Mouse (Mus musculus) lung, embryonic 16.5 days (tissue): ENCODE data around the gene Stpg1. TPM values are rescaled to one million over a fixed set of nuclear protein-coding genes. Genes with fewer than 3 reads are reported as not detected.

Experiments
- ATAC-seq: fragments of 200-750 bp; cut with Nextera tagmentation; 2 replicates; pipeline ENCODE4 v1.8.0; 2017; ENCODE audit warnings: low read depth, mild to moderate bottlenecking, moderate library complexity
- H3K27ac ChIP-seq: fragments of 300-500 bp; sonication (generic); 2 replicates; pipeline ENCODE4 v1.5.1; 2014; ENCODE audit warnings: mild to moderate bottlenecking, control low read depth, low read length
- H3K27me3 ChIP-seq: fragments of 300-500 bp; sonication (generic); 2 replicates; pipeline ENCODE4 v1.6.1; 2014; ENCODE audit warnings: low read depth, low read length, mixed read lengths; ENCODE audit not compliant: control insufficient read depth, insufficient read depth
- H3K36me3 ChIP-seq: fragments of 300-500 bp; sonication (generic); 2 replicates; pipeline ENCODE4 v1.6.1; 2014; ENCODE audit warnings: low read length; ENCODE audit not compliant: control insufficient read depth, insufficient read depth
- H3K4me1 ChIP-seq: fragments of 300-500 bp; sonication (generic); replicated peaks from 2 replicates; pipeline ENCODE4 v1.6.1; 2014; ENCODE audit warnings: low read length, mixed read lengths; ENCODE audit not compliant: control insufficient read depth, insufficient read depth
- H3K4me2 ChIP-seq: fragments of 300-500 bp; sonication (generic); 2 replicates; pipeline ENCODE4 v1.6.1; 2014; ENCODE audit warnings: low read depth, low read length, control low read depth
- H3K4me3 ChIP-seq: fragments of 300-500 bp; sonication (generic); 2 replicates; pipeline ENCODE4 v1.5.1; 2014; ENCODE audit warnings: mild to moderate bottlenecking, low read length, control low read depth
- H3K9ac ChIP-seq: fragments of 300-500 bp; sonication (generic); 2 replicates; pipeline ENCODE4 v1.6.1; 2014; ENCODE audit warnings: low read length, control low read depth
- H3K9me3 ChIP-seq: fragments of 300-500 bp; sonication (generic); 2 replicates; pipeline ENCODE4 v1.6.1; 2016; ENCODE audit warnings: low read length; ENCODE audit not compliant: control insufficient read depth
- WGBS: fragments of 180-500 bp; shearing (Covaris S2); extraction: QIAGEN DNeasy Blood & Tissue Kit; methylation state at CpG from one replicate; pipeline ENCODE4 v1.1.7; 2014; 5-methylcytosine and 5-hydroxymethylcytosine counted together
- polyA plus RNA-seq: library from polyadenylated mRNA; unstranded; fragments of >200 nt; fragmentation: Nextera tagmentation; extraction: Ambion mirVana; gene quantifications from 2 replicates; pipeline ENCODE4 v1.2.1, GENCODE M21; 2015

Gene Stpg1
- polyA plus RNA-seq, 1 experiment from 2014 or later = 0.77 TPM

DNA sequence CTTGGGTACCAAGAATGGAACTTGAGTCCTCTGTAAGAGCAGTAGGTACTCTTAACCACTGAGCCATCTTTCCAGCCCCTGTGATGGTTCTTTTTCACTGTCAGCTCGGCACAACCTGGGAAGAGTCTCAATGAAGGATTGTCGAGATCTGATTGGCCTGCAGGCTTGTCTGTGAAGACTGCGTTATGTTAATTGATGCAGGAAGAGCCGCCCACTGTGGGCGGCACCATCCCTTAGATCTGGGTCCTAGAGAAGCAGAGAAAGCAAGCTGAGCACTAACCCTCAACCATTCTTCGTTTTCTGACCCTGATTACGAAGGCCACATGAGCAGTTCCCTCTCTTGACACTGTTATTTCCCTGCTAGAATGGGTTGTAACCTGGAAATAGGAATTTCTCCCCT lies 5.3 kb upstream of the Stpg1 start:
- no peak overlapping the region for H3K4me2 ChIP-seq
- no peak for ATAC-seq
- 83% methylated on average over 7 of the region's 7 CpGs for WGBS
- no peaks in the 10 kb centered on the region for H3K27me3 ChIP-seq
- H3K27ac ChIP-seq = no peak overlapping the region
- no peaks in the 10 kb centered on the region for H3K9me3 ChIP-seq
- H3K36me3 ChIP-seq = no peaks in the 10 kb centered on the region; the same call in none of the 2 replicates
- peaks cover 5% of the 10 kb centered on the region; the same call in 1 of the 2 replicates for H3K4me1 ChIP-seq
- no peak overlapping the region for H3K9ac ChIP-seq
- no peak overlapping the region for H3K4me3 ChIP-seq

DNA sequence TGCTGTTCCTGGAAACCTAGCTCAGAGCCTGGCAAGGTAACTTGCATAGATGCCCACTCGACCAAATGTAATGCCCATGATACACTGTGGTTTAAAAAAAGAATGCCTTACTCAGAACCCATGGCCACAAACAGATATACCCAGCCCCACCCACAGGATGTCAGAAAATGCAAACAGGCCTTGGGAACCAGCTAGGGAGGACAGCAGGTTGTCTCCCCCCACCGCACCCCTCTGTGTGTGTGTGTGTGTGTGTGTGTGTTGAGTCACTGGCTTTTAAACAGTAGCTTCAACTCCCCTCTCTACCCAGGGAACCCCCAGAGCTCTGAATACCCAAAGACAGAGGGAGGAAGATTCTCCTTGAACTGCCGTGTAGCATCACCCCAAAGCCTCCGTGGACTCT lies 1.3 kb upstream of the Stpg1 start:
- Histone ChIP-seq H3K4me1 (peaks cover 11% of the 10 kb centered on the region), H3K4me2 (peak overlapping the region; percentile 88), H3K9ac (peak overlapping the region; percentile 43), H3K4me3 (peak overlapping the region; percentile 74), H3K27ac (no peak overlapping the region), H3K36me3 (no peaks in the 10 kb centered on the region; the same call in none of the 2 replicates), H3K27me3 (no peaks in the 10 kb centered on the region), H3K9me3 (no peaks in the 10 kb centered on the region)
- WGBS = 42% methylated on average over 4 of the region's 4 CpGs
- no peak for ATAC-seq

DNA sequence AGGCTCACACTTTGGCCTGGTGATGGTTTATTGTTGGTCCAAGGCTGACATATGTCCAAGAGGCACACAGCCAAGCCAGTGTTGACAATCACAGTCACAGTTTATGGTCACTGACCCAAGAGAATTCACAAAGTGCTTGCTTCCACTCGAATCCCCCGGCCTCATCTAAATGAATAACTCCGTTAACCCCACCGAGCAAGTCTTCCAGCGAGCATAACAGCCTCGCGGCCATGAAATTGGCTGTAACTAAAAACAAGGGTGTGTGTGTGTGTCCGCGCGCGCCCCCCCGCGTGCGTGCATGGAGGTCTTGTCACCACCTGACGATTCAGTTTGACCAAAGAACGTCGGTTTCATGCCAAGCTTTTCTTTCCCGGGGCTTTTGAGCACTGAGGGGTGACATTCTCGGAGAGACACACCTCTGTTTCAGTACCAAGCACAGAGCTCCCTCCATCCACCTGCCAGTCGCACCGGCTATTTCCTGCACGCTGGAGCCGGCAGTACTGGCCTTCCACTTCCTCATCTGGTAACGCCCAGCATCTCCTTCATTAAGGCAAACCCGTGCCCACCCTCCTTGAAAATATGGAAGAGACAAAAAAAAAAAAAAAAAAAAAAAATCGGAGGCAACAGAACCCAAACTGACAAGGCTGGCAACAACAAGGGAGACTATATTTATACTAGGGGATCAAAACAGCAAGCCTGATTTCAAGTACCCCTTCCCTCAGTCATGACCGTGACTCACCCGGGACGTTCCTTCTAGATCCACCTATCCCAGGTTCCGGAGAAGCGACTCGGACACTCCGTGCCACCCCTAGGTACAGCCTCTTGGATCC lies 684 bp upstream of the Stpg1 start:
- Histone ChIP-seq H3K27me3 (no peaks in the 10 kb centered on the region), H3K4me3 (peak overlapping the region; percentile 74), H3K27ac (peak overlapping the region; percentile 26), H3K4me1 (peaks cover 11% of the 10 kb centered on the region), H3K36me3 (no peaks in the 10 kb centered on the region; the same call in 1 of the 2 replicates), H3K9me3 (no peaks in the 10 kb centered on the region), H3K4me2 (peak overlapping the region; percentile 88), H3K9ac (peak overlapping the region; percentile 43)
- peak; percentile 34; the same call in 1 of the 2 replicates for ATAC-seq
- 1% methylated on average over 33 of the region's 33 CpGs for WGBS

DNA sequence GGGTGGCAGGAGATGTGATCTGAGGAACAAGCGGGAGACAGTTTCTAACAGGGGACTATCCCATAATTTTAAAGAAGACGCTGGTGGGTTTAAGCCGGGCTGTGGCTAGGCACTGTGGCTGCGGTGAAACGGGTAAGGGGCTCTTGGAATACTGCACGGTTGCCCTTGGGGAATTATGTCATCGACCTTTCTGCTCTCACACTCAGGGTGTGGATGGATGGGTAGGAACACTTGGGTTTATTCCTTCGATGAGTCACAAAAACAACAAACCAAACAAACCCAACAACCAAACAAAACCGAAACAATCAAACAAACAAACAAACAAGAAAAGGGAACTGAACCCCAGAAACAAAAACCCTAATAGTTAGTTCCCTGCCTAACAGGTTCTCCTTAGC lies 804 bp downstream of the Stpg1 start:
- Histone ChIP-seq H3K27ac (no peak overlapping the region; the same call in 1 of the 2 replicates), H3K4me2 (peak overlapping the region; percentile 88), H3K4me3 (peak overlapping the region; percentile 74), H3K36me3 (no peaks in the 10 kb centered on the region), H3K4me1 (peaks cover 11% of the 10 kb centered on the region), H3K9ac (peak overlapping the region; percentile 75; the same call in 1 of the 2 replicates), H3K27me3 (no peaks in the 10 kb centered on the region), H3K9me3 (no peaks in the 10 kb centered on the region; the same call in 1 of the 2 replicates)
- WGBS = 8% methylated on average over 9 of the region's 9 CpGs
- no peak for ATAC-seq

DNA sequence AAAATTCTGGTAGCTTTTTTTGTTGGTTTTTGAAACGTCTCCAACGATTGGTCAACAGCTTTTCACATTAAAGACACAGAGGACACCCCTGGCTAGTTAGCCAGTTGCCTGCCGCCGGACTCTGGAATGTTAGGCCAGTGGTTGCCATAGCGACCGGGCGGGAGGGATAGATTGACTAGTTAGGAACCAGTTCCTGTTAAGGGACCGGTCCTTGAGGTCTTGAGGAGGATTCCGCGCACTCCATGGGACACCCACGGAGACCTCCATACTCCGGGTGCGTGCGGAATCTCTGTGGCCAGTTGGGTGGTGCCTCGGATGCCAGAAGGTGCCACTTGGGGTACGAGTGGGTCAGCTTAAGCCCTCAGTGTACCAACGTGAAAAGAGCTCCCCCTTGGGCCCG lies 1.2 kb downstream of the Stpg1 start:
- no peak overlapping the region for H3K27ac ChIP-seq
- no peaks in the 10 kb centered on the region for H3K27me3 ChIP-seq
- 14% methylated on average over 18 of the region's 18 CpGs for WGBS
- peaks cover 2% of the 10 kb centered on the region; the same call in 1 of the 2 replicates for H3K9me3 ChIP-seq
- H3K4me1 ChIP-seq = peaks cover 11% of the 10 kb centered on the region
- H3K4me3 ChIP-seq = 0 out of 2 replicates have a peak overlapping the region, but pooled peaks have one; percentile 2
- H3K9ac ChIP-seq = no peak overlapping the region
- peak overlapping the region; percentile 88 for H3K4me2 ChIP-seq
- no peak for ATAC-seq
- no peaks in the 10 kb centered on the region for H3K36me3 ChIP-seq

DNA sequence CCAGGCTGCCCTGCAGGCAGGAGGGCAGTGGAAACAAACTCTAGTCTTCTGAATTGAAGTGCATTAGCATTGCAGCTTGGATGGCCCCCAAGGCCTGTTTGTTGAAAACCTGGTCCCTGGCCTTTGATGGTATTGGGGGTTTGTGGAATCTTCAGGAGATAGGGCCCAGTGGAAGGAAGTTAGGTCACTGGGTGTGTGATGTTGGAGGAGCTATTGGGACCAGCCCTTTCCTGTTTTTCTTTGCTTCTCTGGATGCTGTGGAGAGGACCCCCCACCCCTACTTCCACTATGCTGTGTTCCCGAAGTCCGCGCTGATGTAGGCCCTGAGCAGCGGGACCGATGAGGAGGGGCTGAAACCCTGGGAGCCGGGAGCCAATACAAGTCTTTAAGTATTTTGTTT lies 3.5 kb downstream of the Stpg1 start:
- Histone ChIP-seq H3K4me2 (no peak overlapping the region), H3K9ac (no peak overlapping the region), H3K36me3 (no peaks in the 10 kb centered on the region), H3K4me1 (peaks cover 11% of the 10 kb centered on the region), H3K4me3 (no peak overlapping the region), H3K9me3 (peaks cover 4% of the 10 kb centered on the region; the same call in 1 of the 2 replicates), H3K27me3 (no peaks in the 10 kb centered on the region), H3K27ac (no peak overlapping the region)
- WGBS = 80% methylated on average over 6 of the region's 6 CpGs
- no peak for ATAC-seq

DNA sequence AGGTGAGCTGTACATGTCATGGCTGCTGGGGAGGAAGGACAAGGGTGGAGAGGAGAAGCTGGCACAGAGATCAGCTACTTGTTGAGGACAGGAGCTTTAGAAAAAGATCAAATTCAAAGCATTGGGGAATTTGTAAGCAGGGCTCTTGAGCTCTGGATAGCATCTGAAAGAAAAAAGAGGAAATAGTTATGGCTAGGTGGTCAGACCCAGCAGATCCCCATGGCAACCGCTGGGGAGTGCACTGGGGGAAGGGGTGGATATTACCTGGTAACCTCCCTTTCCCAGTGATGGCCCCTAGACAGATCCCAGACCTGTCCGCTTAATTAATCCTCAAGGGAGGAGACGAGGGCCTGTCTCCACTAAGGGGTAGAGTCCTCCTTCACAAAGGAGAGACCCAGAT lies 5.2 kb downstream of the Stpg1 start:
- H3K27me3 ChIP-seq = no peaks in the 10 kb centered on the region
- WGBS = 84% methylated on average over 3 of the region's 3 CpGs
- no peaks in the 10 kb centered on the region for H3K36me3 ChIP-seq
- H3K4me1 ChIP-seq = peaks cover 6% of the 10 kb centered on the region
- H3K4me3 ChIP-seq = no peak overlapping the region
- H3K9me3 ChIP-seq = peaks cover 4% of the 10 kb centered on the region; the same call in 1 of the 2 replicates
- no peak overlapping the region for H3K9ac ChIP-seq
- H3K27ac ChIP-seq = no peak overlapping the region
- ATAC-seq = no peak
- no peak overlapping the region for H3K4me2 ChIP-seq

DNA sequence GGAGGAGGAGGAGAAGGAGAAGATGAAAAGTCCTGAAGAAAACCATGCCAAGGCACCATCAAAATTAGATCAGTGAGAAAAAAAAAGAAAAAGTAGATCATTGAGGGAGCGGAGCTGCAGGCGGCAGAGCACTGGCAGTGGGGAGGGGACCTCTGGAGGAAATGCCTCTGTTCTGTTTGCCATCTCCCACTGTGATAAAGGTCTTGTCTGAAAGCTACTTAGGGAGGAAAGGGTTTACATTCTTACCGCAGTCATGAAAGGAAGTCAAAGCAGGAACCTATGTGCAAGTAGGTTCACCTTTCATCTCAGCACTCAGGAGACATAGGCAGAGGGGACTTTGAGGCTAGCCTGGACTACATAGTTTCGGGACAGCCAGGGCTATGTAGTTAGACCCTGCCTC lies 7.0 kb downstream of the Stpg1 start:
- Histone ChIP-seq H3K4me1 (no peaks in the 10 kb centered on the region), H3K36me3 (no peaks in the 10 kb centered on the region), H3K9ac (no peak overlapping the region), H3K9me3 (peaks cover 4% of the 10 kb centered on the region; the same call in 1 of the 2 replicates), H3K4me2 (no peak overlapping the region), H3K27me3 (no peaks in the 10 kb centered on the region), H3K4me3 (no peak overlapping the region), H3K27ac (no peak overlapping the region)
- ATAC-seq = no peak
- 49% methylated on average over 4 of the region's 4 CpGs for WGBS

DNA sequence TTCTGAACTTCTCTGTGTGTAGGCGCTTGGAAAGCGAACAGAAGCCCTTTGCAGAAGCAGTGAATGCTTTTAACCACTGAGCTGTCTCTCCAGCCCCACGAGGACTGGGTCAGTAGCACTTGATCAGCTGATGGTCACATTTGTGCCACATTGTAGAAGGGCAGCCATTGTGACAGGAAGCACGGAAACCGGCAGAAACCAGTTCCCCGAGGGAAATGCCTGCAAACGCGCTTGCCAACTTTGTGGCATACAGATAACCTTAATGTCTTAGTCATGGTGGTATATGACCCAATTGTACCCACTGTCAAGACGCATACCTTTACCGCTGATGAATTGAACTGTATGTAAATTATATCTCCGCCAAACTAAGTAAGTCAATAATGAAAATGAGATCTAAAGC lies 11.2 kb downstream of the Stpg1 start:
- no peak overlapping the region for H3K4me2 ChIP-seq

More for the DNA sequence above, 11.2 kb downstream of the Stpg1 start:
- H3K4me3 ChIP-seq = no peak overlapping the region
- H3K27ac ChIP-seq = no peak overlapping the region
- no peak for ATAC-seq
- H3K36me3 ChIP-seq = no peaks in the 10 kb centered on the region
- H3K9me3 ChIP-seq = peaks cover 2% of the 10 kb centered on the region; the same call in 1 of the 2 replicates
- no peaks in the 10 kb centered on the region for H3K27me3 ChIP-seq
- WGBS = 63% methylated on average over 11 of the region's 11 CpGs
- no peak overlapping the region for H3K9ac ChIP-seq
- peaks cover 5% of the 10 kb centered on the region; the same call in 1 of the 2 replicates for H3K4me1 ChIP-seq
